In genomic region chr13:23694956-23695355, GRCm38 (mm10) we compare ENCODE assay signal across 21 mouse cellular contexts. TPM values are rescaled to one million over a fixed set of nuclear protein-coding genes. Genes with fewer than 3 reads are reported as not detected.
"Had no signal": no experiment of that assay in that cellular context is flagged by ENCODE, and none has a peak within 500 bp of the region (broad histone marks: within the 10 kb centered on the region; RNA-seq: fewer than 3 reads in every experiment).

No protein-coding gene starts in this region.

- H3K27ac ChIP-seq: macrophage; midbrain, embryonic 12.5 days; neural tube, embryonic 12.5 days; stomach, embryonic 15.5 days; stomach, postnatal 0 days had no signal

- H3K9me3 ChIP-seq: liver, embryonic 13.5 days; liver, embryonic 15.5 days; megakaryocyte, embryonic 14.5 days; midbrain, embryonic 12.5 days; neural tube, embryonic 12.5 days; stomach, embryonic 15.5 days had no signal

- H3K4me1 ChIP-seq: stomach, embryonic 15.5 days had no signal

- H3K36me3 ChIP-seq: midbrain, embryonic 12.5 days; neural tube, embryonic 12.5 days; stomach, embryonic 15.5 days had no signal

- H3K27me3 ChIP-seq: liver, embryonic 13.5 days; liver, embryonic 15.5 days; megakaryocyte, embryonic 14.5 days; midbrain, embryonic 12.5 days; neural tube, embryonic 12.5 days; stomach, embryonic 15.5 days had no signal

- H3K4me2 ChIP-seq: midbrain, embryonic 12.5 days; stomach, embryonic 15.5 days had no signal

- H3K4me3 ChIP-seq: liver, embryonic 13.5 days; megakaryocyte, embryonic 14.5 days; midbrain, embryonic 12.5 days; neural tube, embryonic 12.5 days; stomach, embryonic 15.5 days had no signal

- ATAC-seq: midbrain, embryonic 16.5 days had no signal

- H3K9ac ChIP-seq: lung, embryonic 14.5 days; midbrain, embryonic 12.5 days; neural tube, embryonic 12.5 days; stomach, embryonic 15.5 days had no signal

- DNase-seq: liver, embryonic 13.5 days; lung, adult 18-20 months; lung, embryonic 14.5 days; lung, postnatal 10 days; lung, postnatal 36 days; midbrain, embryonic 14.5 days; right cerebral cortex, postnatal 14 days; thymus, adult 2 months; thymus, postnatal 25 days had no signal

RNA-seq across cellular contexts. Expression of gene Hist1h1t, which starts 0.7 kb away (rescaled TPM):
- total RNA-seq: monocyte, adult 5-6 weeks had no signal
- polyA plus RNA-seq: liver, embryonic 13.5 days; liver, embryonic 15.5 days; lung, embryonic 14.5 days; macrophage; midbrain, embryonic 12.5 days; midbrain, embryonic 14.5 days; midbrain, embryonic 16.5 days; neural tube, embryonic 12.5 days; neural tube, embryonic 14.5 days; spleen, adult 2 months; stomach, postnatal 0 days; urinary bladder, adult 2 months had no signal
